Mouse (Mus musculus) testis, adult 2 months (tissue): ENCODE data around the gene Sec63. TPM values are rescaled to one million over a fixed set of nuclear protein-coding genes. Genes with fewer than 3 reads are reported as not detected.

Experiments used
- H3K27ac ChIP-seq: fragments of 200-500 bp; 2 replicates; pipeline ENCODE4 v1.5.1; 2012; ENCODE audit warnings: low read depth, low read length; ENCODE audit not compliant: control insufficient read depth, insufficient read depth
- H3K27me3 ChIP-seq: fragments of 200-500 bp; 2 replicates; pipeline ENCODE4 v1.6.1; 2012; ENCODE audit warnings: mild to moderate bottlenecking, low read length, moderate library complexity; ENCODE audit not compliant: control insufficient read depth, insufficient read depth
- H3K36me3 ChIP-seq: fragments of 200-500 bp; 2 replicates; pipeline ENCODE4 v1.6.1; 2012; ENCODE audit warnings: mild to moderate bottlenecking, low read length; ENCODE audit not compliant: control insufficient read depth, insufficient read depth
- H3K4me1 ChIP-seq: fragments of 200-500 bp; 2 replicates; pipeline ENCODE4 v1.6.1; 2012; ENCODE audit warnings: low read length; ENCODE audit not compliant: control insufficient read depth, insufficient read depth
- H3K4me3 ChIP-seq: fragments of 200-500 bp; 2 replicates; pipeline ENCODE4 v1.5.1; 2012; ENCODE audit warnings: low read depth, mild to moderate bottlenecking, low read length, moderate library complexity, mixed read lengths; ENCODE audit not compliant: control insufficient read depth
- CTCF ChIP-seq: fragments of 200-500 bp; IDR thresholded peaks from 2 replicates; pipeline ENCODE4 v1.5.1; 2012; ENCODE audit warnings: low read depth, mild to moderate bottlenecking, inconsistent platforms, low read length, moderate library complexity; ENCODE audit not compliant: control insufficient read depth, insufficient read depth, insufficient replicate concordance
- POLR2A ChIP-seq: fragments of 200-500 bp; IDR thresholded peaks from 2 replicates; pipeline ENCODE4 v1.6.1; 2012; ENCODE audit warnings: low read depth, mild to moderate bottlenecking, inconsistent platforms, low read length, moderate library complexity; ENCODE audit not compliant: control insufficient read depth
- polyA plus RNA-seq: library from polyadenylated mRNA; depleted of rRNA; stranded (reverse); fragments of >200 nt; gene quantifications from 2 replicates; pipeline ENCODE4 v1.2.3, GENCODE M21; 2012

The Sec63 gene
- polyA plus RNA-seq, 1 experiment: 23.1 TPM

DNA sequence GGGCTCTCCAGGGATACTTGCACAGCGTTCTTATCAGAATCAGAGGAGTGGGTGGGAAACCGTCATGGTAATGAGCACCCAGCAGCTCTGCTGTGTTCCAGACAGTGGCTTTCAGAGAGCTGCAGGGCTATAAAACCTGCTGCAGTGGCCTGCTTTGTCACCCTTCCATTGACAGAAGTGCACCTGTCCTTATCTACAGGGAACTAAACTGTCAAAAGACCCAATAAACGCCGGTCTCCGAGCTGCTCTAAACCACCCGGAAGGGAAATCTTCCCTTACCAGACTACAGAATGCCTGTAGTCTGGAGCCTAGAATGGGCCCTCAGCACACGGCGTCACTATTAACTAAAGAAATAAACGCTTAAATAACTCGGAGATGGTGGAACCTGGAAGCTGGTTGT lies 9.5 kb upstream of the Sec63 start:
- Histone ChIP-seq H3K36me3 (no peaks in the 10 kb centered on the region), H3K27me3 (no peaks in the 10 kb centered on the region), H3K4me3 (no peak overlapping the region), H3K27ac (no peak overlapping the region), H3K4me1 (no peaks in the 10 kb centered on the region; the same call in 1 of the 2 replicates)
- TF ChIP-seq CTCF (no peak), POLR2A (no peak)

- H3K4me1 ChIP-seq: no peaks in the 10 kb centered on the region; the same call in 1 of the 2 replicates
- no peak overlapping the region for H3K27ac ChIP-seq
- TF ChIP-seq POLR2A (no peak), CTCF (no peak)
- H3K4me3 ChIP-seq: no peak overlapping the region
- no peaks in the 10 kb centered on the region for H3K36me3 ChIP-seq
- H3K27me3 ChIP-seq: no peaks in the 10 kb centered on the region
Measured at GRCm38 (mm10) chr10:42754341-42754740, 7.0 kb upstream of the Sec63 start.

GRCm38 (mm10) chr10:42759741-42760140 lies 1.6 kb upstream of the Sec63 start:
- Histone ChIP-seq H3K36me3 (no peaks in the 10 kb centered on the region), H3K27ac (no peak overlapping the region), H3K4me1 (peaks cover 7% of the 10 kb centered on the region), H3K4me3 (no peak overlapping the region), H3K27me3 (no peaks in the 10 kb centered on the region)
- TF ChIP-seq CTCF (no peak), POLR2A (no peak)

DNA sequence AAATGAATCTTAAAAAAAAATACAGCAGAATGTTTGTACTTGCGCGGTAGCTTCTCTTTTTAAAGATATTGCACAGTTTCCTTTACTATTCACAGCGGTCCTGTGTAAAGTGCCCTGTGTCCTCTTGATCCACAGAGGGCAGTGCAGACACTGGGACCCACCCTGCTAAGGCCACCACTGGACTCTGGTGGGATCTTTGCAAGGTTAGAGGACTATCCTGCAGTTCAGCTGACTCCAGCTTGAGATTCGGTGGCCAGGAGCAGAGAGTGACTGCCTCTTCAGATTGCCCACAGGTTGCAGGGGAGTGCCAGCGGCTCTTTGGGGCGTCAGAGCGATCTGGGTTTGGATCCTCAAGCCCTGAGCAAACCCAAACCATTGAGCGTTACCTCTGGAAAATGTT lies 967 bp upstream of the Sec63 start:
- no peak overlapping the region for H3K27ac ChIP-seq
- no peak for TF ChIP-seq POLR2A
- peak; percentile 8; the same call in 1 of the 2 replicates for TF ChIP-seq CTCF

GRCm38 (mm10) chr10:42761901-42762669 lies 789 bp downstream of the Sec63 start:
- peaks cover 7% of the 10 kb centered on the region for H3K4me1 ChIP-seq
- peak overlapping the region; percentile 100 for H3K4me3 ChIP-seq
- H3K27me3 ChIP-seq: no peaks in the 10 kb centered on the region
- TF ChIP-seq POLR2A: no peak
- peak overlapping the region; percentile 96 for H3K27ac ChIP-seq
- H3K36me3 ChIP-seq: no peaks in the 10 kb centered on the region

More for the DNA sequence above, 967 bp upstream of the Sec63 start:
- Histone ChIP-seq H3K36me3 (no peaks in the 10 kb centered on the region), H3K4me1 (peaks cover 7% of the 10 kb centered on the region), H3K27me3 (no peaks in the 10 kb centered on the region), H3K4me3 (no peak overlapping the region)

DNA sequence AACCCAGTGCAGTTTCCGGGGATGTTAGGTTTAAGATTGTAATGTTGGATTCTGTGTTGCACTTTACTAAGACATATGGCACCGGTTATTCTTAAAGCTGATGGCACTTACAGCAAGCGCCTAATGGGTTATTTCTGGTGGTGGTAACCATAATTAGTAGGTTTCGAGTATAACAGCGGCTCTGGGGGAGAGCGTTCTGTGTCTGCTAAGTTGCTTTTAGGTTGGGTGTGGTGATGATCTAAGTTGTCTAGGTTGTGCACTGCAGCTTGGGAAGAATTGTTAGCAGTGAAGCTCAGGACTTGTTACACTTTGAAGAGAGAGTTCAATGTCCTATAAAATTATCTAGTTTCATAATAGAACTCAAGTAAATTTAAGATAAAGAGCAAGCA lies 1.4 kb downstream of the Sec63 start:
- Histone ChIP-seq H3K4me1 (peaks cover 7% of the 10 kb centered on the region), H3K27me3 (no peaks in the 10 kb centered on the region), H3K36me3 (no peaks in the 10 kb centered on the region), H3K4me3 (peak overlapping the region; percentile 100), H3K27ac (peak overlapping the region; percentile 96)
- TF ChIP-seq POLR2A (no peak), CTCF (no peak)

- Histone ChIP-seq H3K27me3 (no peaks in the 10 kb centered on the region), H3K36me3 (no peaks in the 10 kb centered on the region), H3K27ac (no peak overlapping the region), H3K4me3 (peak overlapping the region; percentile 19; the same call in 1 of the 2 replicates), H3K4me1 (peaks cover 7% of the 10 kb centered on the region)
- no peak for TF ChIP-seq POLR2A
- TF ChIP-seq CTCF: no peak
Measured at GRCm38 (mm10) chr10:42763246-42763645, 1.9 kb downstream of the Sec63 start.

DNA sequence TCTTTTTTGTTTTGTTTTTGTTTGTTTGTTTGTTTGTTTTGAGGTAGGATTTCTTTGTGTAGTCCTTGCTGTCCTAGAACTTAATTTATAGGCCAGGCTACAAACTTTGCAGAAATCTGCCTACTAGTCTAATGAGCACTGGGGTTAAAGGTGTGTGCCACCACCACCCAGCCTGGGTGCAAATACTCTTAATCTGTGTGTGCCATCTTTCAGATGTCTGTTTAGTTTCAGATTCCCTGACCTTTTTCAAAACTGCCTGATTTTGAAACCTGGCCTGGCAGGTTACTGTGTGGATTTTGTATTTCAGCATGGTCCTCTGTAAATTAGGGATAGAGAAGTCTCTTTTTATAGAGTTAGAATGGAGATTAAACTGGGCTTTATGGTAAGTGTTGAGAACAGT lies 4.0 kb downstream of the Sec63 start:
- TF ChIP-seq POLR2A (no peak), CTCF (no peak)
- no peaks in the 10 kb centered on the region for H3K27me3 ChIP-seq
- H3K4me1 ChIP-seq: peaks cover 5% of the 10 kb centered on the region
- H3K36me3 ChIP-seq: no peaks in the 10 kb centered on the region
- no peak overlapping the region for H3K27ac ChIP-seq
- H3K4me3 ChIP-seq: no peak overlapping the region
